Mouse (Mus musculus): ENCODE results near the gene Ebf4. TPM values are rescaled to one million over a fixed set of nuclear protein-coding genes. Genes with fewer than 3 reads are reported as not detected.

The Ebf4 gene
- polyA plus RNA-seq, 1 experiment from 2014 or later: 1.4 TPM

DNA sequence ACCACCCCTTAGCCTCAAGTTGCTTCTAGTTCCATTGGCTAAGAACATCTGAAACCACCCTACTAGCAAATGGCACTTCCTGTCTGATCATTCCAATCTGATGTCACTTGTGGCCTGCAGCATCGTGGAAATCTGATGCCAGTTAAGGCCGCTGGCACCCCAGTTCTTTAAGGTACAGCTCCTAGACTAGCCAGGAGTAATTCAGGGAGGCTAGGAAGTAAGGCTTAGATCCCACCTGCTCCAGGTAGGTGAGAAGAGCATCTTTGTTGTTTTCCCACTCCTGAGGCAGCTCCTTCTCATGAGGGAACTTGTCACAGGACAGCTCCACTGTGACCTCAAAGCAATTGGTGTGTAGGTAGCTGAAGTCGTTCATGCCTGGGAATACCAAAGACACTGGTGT lies 97.9 kb downstream of the Ebf4 start:
- ATAC-seq (replicated peaks; ENCODE audit: insufficient number of reproducible peaks, low FRiP score, low TSS enrichment, low read depth): no peak
- H3K27me3 ChIP-seq (ENCODE audit: control insufficient read depth, insufficient read depth, low read length): no peaks in the 10 kb centered on the region
- H3K36me3 ChIP-seq (replicated peaks; ENCODE audit: control insufficient read depth, insufficient read depth, low read depth, low read length): no peaks in the 10 kb centered on the region
- DNase-seq (ENCODE audit: low spot score): no peak
- peaks cover 2% of the 10 kb centered on the region; the same call in 1 of the 2 replicates for H3K4me1 ChIP-seq (ENCODE audit: control insufficient read depth, insufficient read depth, low read length)
- H3K4me3 ChIP-seq (ENCODE audit: low read depth, low read length): no peak overlapping the region
- WGBS: 71% methylated on average over 3 of the region's 3 CpGs
- no peak overlapping the region for H3K9ac ChIP-seq (replicated peaks; ENCODE audit: low read length)
- no peaks in the 10 kb centered on the region for H3K9me3 ChIP-seq (replicated peaks; ENCODE audit: control insufficient read depth, low read length)
- no peak overlapping the region for H3K27ac ChIP-seq (replicated peaks; ENCODE audit: low read depth, low read length)
- no peak overlapping the region for H3K4me2 ChIP-seq (ENCODE audit: low read depth, low read length)

DNA sequence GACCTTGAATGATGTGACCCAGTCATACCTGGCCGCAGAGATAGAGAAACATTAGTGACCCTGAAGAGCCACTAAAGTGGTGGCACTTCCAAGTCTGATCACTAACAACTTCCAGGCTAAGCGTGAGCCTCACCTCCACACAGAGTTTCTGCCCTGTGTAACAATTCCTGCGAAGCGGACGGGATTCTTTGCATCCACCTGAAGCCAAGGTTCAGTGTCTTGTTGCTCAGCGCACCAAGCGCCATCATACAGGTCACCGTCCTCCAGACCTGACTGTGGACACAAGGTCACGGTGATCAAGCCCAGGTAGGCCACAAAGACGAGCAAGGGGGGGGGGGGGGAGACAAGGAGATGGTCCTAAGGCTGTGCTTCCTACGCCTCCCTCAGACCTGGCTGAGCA lies 100.7 kb downstream of the Ebf4 start:
- H3K36me3 ChIP-seq (replicated peaks; ENCODE audit: control insufficient read depth, insufficient read depth, low read depth, low read length): no peaks in the 10 kb centered on the region
- DNase-seq (ENCODE audit: low spot score): no peak
- H3K9me3 ChIP-seq (replicated peaks; ENCODE audit: control insufficient read depth, low read length): no peaks in the 10 kb centered on the region
- ATAC-seq (replicated peaks; ENCODE audit: insufficient number of reproducible peaks, low FRiP score, low TSS enrichment, low read depth): no peak
- H3K27me3 ChIP-seq (ENCODE audit: control insufficient read depth, insufficient read depth, low read length): no peaks in the 10 kb centered on the region
- peaks cover 5% of the 10 kb centered on the region for H3K4me1 ChIP-seq (ENCODE audit: control insufficient read depth, insufficient read depth, low read length)
- WGBS: 95% methylated on average over 11 of the region's 11 CpGs
- H3K27ac ChIP-seq (replicated peaks; ENCODE audit: low read depth, low read length): no peak overlapping the region
- H3K4me3 ChIP-seq (ENCODE audit: low read depth, low read length): no peak overlapping the region
- H3K4me2 ChIP-seq (ENCODE audit: low read depth, low read length): no peak overlapping the region
- no peak overlapping the region for H3K9ac ChIP-seq (replicated peaks; ENCODE audit: low read length)

DNA sequence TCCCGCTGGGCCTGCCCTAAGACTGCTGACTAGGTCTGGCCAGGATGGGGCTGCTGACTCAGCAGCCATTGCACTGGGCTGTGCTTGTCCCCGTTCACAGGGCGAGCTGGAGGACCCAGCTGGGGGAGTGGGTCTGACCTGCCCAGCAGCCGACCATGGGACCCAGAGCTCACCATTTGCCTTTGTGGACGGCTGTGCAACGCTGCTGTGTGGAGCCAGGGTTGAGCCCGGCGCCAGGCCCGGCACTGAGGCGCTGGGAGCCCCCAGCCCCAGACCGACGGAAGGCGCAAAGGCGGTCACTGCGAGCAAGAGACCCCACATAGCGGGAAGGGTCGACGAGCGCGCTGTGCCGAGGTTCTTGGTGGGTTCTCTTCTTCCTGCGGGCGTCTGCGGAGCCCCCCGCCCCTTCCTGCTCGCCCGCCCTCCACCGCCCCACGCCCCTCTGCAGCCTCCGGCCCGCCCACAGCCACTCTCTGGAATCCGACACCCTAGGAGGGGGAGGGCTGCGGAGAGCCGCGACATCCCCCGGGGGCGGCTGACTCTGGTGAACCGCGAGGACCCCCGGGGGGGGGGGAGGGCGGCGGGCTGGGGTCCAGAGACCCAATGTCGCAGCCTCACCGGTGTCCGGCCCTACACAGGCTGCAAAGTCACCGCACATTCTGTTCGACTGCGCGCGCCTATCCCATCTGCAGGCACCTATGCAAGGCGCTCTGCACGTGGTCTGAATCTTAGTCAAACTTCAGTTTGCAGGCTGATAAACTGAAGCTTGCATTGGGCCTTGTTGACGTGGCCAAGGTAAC lies 102.4 kb downstream of the Ebf4 start, which contains the start of gene Cpxm1:
Cpxm1 (minus strand) TSS at position 389 of the 800 bp plus-strand sequence.
- Histone ChIP-seq H3K4me1 (ENCODE audit: control insufficient read depth, insufficient read depth, low read length) (peaks cover 5% of the 10 kb centered on the region), H3K9me3 (replicated peaks; ENCODE audit: control insufficient read depth, low read length) (no peaks in the 10 kb centered on the region), H3K27ac (replicated peaks; ENCODE audit: low read depth, low read length) (peak within 1 kb of the TSS; percentile 78), H3K9ac (replicated peaks; ENCODE audit: low read length) (peak within 1 kb of the TSS; percentile 82), H3K36me3 (replicated peaks; ENCODE audit: control insufficient read depth, insufficient read depth, low read depth, low read length) (no peaks in the 10 kb centered on the region), H3K4me3 (ENCODE audit: low read depth, low read length) (peak within 1 kb of the TSS; percentile 61), H3K27me3 (ENCODE audit: control insufficient read depth, insufficient read depth, low read length) (no peaks in the 10 kb centered on the region), H3K4me2 (ENCODE audit: low read depth, low read length) (peak within 1 kb of the TSS; percentile 83)
- DNase-seq (ENCODE audit: low spot score): peak; percentile 84
- under 1% methylated on average over 48 of the region's 53 CpGs for WGBS
- peak; percentile 86 for ATAC-seq (replicated peaks; ENCODE audit: insufficient number of reproducible peaks, low FRiP score, low TSS enrichment, low read depth)

DNA sequence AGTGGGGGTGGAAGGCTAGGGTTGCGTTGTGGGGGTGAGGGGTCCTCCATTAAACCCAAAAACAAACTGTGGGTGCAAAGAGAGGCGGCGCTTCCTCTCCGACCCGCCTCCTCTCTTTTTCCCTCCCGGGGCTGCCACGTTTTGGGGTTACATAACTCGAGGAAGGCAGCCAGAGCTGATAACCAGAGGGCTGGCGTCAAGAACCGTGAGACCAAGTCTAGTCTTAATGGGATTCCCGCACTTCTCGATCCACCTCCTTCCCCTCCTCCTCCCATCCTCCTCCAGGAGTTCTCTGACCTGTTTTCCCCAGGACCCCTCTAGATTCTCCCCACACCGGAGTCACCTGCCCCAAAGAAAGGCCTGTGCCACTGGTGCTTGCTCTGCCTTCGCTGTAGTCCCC lies 103.1 kb downstream of the Ebf4 start:
- Histone ChIP-seq H3K4me3 (ENCODE audit: low read depth, low read length) (peak overlapping the region; percentile 61), H3K27ac (replicated peaks; ENCODE audit: low read depth, low read length) (no peak overlapping the region), H3K9ac (replicated peaks; ENCODE audit: low read length) (peak overlapping the region; percentile 82), H3K4me1 (ENCODE audit: control insufficient read depth, insufficient read depth, low read length) (peaks cover 5% of the 10 kb centered on the region), H3K4me2 (ENCODE audit: low read depth, low read length) (peak overlapping the region; percentile 83), H3K9me3 (replicated peaks; ENCODE audit: control insufficient read depth, low read length) (no peaks in the 10 kb centered on the region), H3K36me3 (replicated peaks; ENCODE audit: control insufficient read depth, insufficient read depth, low read depth, low read length) (no peaks in the 10 kb centered on the region), H3K27me3 (ENCODE audit: control insufficient read depth, insufficient read depth, low read length) (no peaks in the 10 kb centered on the region)
- WGBS: 11% methylated on average over 13 of the region's 14 CpGs
- no peak for ATAC-seq (replicated peaks; ENCODE audit: insufficient number of reproducible peaks, low FRiP score, low TSS enrichment, low read depth)
- DNase-seq (ENCODE audit: low spot score): peak; percentile 12

DNA sequence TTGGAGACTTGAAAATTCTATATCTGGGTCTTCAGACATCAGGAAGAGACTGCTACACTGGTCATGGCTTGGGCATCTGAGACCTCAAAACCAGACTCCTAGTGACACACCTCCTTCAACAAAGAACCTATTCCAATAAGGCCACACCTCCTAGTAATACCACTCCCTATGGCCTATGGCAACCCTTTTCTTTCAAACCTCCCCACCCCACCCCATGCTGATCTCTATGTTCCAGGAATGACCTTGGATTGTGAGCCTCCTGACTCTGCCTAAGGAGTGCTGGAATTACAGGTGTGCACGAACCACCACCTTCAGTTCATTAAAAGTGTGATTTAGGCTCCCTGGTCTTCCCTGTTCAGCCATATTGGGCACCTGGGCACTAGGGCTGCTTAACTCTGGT lies 105.1 kb downstream of the Ebf4 start:
- H3K4me2 ChIP-seq (ENCODE audit: low read depth, low read length): no peak overlapping the region
- peaks cover 5% of the 10 kb centered on the region for H3K4me1 ChIP-seq (ENCODE audit: control insufficient read depth, insufficient read depth, low read length)
- no peak overlapping the region for H3K27ac ChIP-seq (replicated peaks; ENCODE audit: low read depth, low read length)
- ATAC-seq (replicated peaks; ENCODE audit: insufficient number of reproducible peaks, low FRiP score, low TSS enrichment, low read depth) (no peak), DNase-seq (ENCODE audit: low spot score) (no peak)
- 87% methylated on average over 1 of the region's 1 CpGs for whole genome bisulfite sequencing
- no peaks in the 10 kb centered on the region for H3K36me3 ChIP-seq (replicated peaks; ENCODE audit: control insufficient read depth, insufficient read depth, low read depth, low read length)
- H3K4me3 ChIP-seq (ENCODE audit: low read depth, low read length): no peak overlapping the region
- no peaks in the 10 kb centered on the region for H3K27me3 ChIP-seq (ENCODE audit: control insufficient read depth, insufficient read depth, low read length)
- no peaks in the 10 kb centered on the region for H3K9me3 ChIP-seq (replicated peaks; ENCODE audit: control insufficient read depth, low read length)
- H3K9ac ChIP-seq (replicated peaks; ENCODE audit: low read length): no peak overlapping the region

DNA sequence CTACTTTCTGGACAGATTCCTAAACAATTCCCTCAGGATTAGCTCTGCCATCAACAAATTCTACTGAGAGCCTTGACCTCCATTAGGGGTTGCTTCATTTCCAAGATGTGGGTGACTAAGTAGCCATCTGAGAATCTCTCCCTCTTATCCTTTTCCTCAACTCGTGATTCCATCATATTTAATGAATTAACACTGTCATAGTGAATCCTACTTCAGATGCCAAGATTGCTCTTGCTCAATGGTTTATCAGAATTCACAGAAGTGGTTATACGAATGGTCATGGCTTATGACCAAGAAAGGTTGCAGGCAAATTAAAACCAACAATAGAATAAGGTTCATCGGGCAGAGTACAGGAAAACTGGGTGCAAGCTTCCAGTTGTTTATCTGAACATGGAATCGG lies 106.9 kb downstream of the Ebf4 start:
- Histone ChIP-seq H3K4me3 (ENCODE audit: low read depth, low read length) (no peak overlapping the region), H3K4me2 (ENCODE audit: low read depth, low read length) (no peak overlapping the region), H3K4me1 (ENCODE audit: control insufficient read depth, insufficient read depth, low read length) (peaks cover 3% of the 10 kb centered on the region; the same call in 1 of the 2 replicates), H3K27ac (replicated peaks; ENCODE audit: low read depth, low read length) (no peak overlapping the region), H3K9me3 (replicated peaks; ENCODE audit: control insufficient read depth, low read length) (no peaks in the 10 kb centered on the region), H3K36me3 (replicated peaks; ENCODE audit: control insufficient read depth, insufficient read depth, low read depth, low read length) (no peaks in the 10 kb centered on the region), H3K9ac (replicated peaks; ENCODE audit: low read length) (no peak overlapping the region), H3K27me3 (ENCODE audit: control insufficient read depth, insufficient read depth, low read length) (no peaks in the 10 kb centered on the region)
- ATAC-seq (replicated peaks; ENCODE audit: insufficient number of reproducible peaks, low FRiP score, low TSS enrichment, low read depth): no peak
- DNase-seq (ENCODE audit: low spot score): no peak
- WGBS: 84% methylated on average over 4 of the region's 4 CpGs

DNA sequence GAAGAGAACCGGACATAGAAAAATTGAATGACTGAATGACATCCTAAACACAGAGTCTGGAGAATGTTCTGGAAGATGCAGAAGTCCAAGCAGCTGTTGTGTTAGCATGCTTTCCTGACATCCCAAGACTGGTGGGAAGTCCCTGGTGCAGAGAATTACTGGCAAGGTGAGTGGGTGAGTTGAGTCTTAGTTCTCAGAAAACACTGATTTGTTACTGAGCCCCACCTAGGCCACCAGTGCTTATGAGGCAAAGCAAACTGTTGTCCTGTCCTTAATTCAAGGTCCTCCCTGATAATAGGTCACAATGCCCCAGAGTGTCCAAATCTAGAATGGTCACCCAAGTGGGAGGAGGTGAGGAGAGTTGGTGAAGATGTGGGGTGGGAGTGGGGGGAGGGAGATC lies 110.0 kb downstream of the Ebf4 start, which contains the start of the genes Gm28372 and 1700020A23Rik:
Gm28372 (plus strand) TSS at position 301 of the 400 bp plus-strand sequence.
1700020A23Rik (plus strand) TSS at position 321 of the 400 bp plus-strand sequence.
- WGBS: 89% methylated on average over 1 of the region's 1 CpGs
- no peak for ATAC-seq (replicated peaks; ENCODE audit: insufficient number of reproducible peaks, low FRiP score, low TSS enrichment, low read depth)

DNA sequence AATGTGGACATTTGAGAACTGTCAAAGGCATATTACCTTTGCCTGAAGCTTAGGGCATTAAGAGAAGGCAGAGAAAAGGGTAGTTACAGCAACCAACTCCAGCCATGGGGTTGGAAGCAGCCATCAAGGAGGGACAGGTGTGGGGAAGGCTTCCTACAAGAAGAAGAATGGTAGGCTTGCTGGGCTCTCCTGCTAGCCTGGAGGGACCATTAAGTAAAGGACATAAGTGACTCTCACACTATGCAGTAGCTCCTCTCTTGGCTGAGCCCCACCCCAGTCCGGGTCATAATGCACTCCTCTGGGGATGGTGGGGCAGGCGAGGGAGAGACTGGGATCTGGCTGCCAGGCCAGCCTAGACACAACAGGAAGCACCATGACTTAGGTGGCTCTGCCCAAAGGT lies 111.2 kb downstream of the Ebf4 start, which contains the start of gene Tmem239:
Tmem239 (plus strand) TSS at position 301 of the 400 bp plus-strand sequence.
- Histone ChIP-seq H3K36me3 (replicated peaks; ENCODE audit: control insufficient read depth, insufficient read depth, low read depth, low read length) (no peaks in the 10 kb centered on the region), H3K9me3 (replicated peaks; ENCODE audit: control insufficient read depth, low read length) (no peaks in the 10 kb centered on the region), H3K27me3 (ENCODE audit: control insufficient read depth, insufficient read depth, low read length) (no peaks in the 10 kb centered on the region), H3K27ac (replicated peaks; ENCODE audit: low read depth, low read length) (no peak within 1 kb of the TSS), H3K4me3 (ENCODE audit: low read depth, low read length) (no peak within 1 kb of the TSS), H3K4me2 (ENCODE audit: low read depth, low read length) (no peak within 1 kb of the TSS), H3K9ac (replicated peaks; ENCODE audit: low read length) (no peak within 1 kb of the TSS), H3K4me1 (ENCODE audit: control insufficient read depth, insufficient read depth, low read length) (no peaks in the 10 kb centered on the region)
- 72% methylated on average over 2 of the region's 2 CpGs for WGBS
- DNase-seq (ENCODE audit: low spot score): no peak
- ATAC-seq (replicated peaks; ENCODE audit: insufficient number of reproducible peaks, low FRiP score, low TSS enrichment, low read depth): 0 out of 2 replicates have a peak, but pooled peaks have one; percentile 26

More for the DNA sequence above, 110.0 kb downstream of the Ebf4 start, which contains the start of the genes Gm28372 and 1700020A23Rik:
- H3K27me3 ChIP-seq (ENCODE audit: control insufficient read depth, insufficient read depth, low read length): no peaks in the 10 kb centered on the region
- no peaks in the 10 kb centered on the region for H3K36me3 ChIP-seq (replicated peaks; ENCODE audit: control insufficient read depth, insufficient read depth, low read depth, low read length)
- no peak within 1 kb of the TSS for H3K4me2 ChIP-seq (ENCODE audit: low read depth, low read length)
- H3K9ac ChIP-seq (replicated peaks; ENCODE audit: low read length): no peak within 1 kb of the TSS
- no peaks in the 10 kb centered on the region for H3K4me1 ChIP-seq (ENCODE audit: control insufficient read depth, insufficient read depth, low read length)
- H3K9me3 ChIP-seq (replicated peaks; ENCODE audit: control insufficient read depth, low read length): no peaks in the 10 kb centered on the region
- H3K27ac ChIP-seq (replicated peaks; ENCODE audit: low read depth, low read length): no peak within 1 kb of the TSS
- DNase-seq (ENCODE audit: low spot score): no peak
- H3K4me3 ChIP-seq (ENCODE audit: low read depth, low read length): no peak within 1 kb of the TSS

Measured in embryonic facial prominence, embryonic 11.5 days (tissue).